Mouse (Mus musculus) lung, postnatal 4 days (tissue): ENCODE results near the gene Ncoa1.

ENCODE experiments used
- DNase-seq, 2 experiments: peaks; one replicate each; pipeline ENCODE4 v3.0.0; 2021

The Ncoa1 gene

GRCm38 (mm10) chr12:4476832-4477671, at the start of gene Ncoa1:
Gene Ncoa1 (minus strand): TSS chr12:4477182.
- DNase-seq = peak; percentile 85 to 89

DNA sequence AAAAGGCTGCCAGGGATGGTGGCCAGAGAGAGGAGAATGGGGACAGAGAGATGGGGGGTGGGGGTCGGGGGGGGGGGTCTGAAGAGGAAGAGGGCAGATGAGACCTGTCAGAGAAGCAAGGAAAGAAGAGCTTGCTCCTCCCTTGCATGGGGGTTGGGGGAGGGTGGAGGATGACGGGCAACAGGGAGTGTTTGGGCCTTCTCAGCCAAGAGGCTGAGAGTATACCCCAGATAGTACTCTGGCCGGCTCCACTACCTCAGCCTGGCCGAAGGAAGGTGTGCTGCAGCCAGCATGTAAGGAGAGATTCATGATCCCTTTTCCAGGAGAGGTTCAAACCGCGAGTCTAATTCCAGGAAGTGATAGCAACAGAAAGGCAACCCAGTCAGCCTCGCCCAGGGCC, 47.6 kb upstream of the Ncoa1 start:
- DNase-seq = no peak

DNA sequence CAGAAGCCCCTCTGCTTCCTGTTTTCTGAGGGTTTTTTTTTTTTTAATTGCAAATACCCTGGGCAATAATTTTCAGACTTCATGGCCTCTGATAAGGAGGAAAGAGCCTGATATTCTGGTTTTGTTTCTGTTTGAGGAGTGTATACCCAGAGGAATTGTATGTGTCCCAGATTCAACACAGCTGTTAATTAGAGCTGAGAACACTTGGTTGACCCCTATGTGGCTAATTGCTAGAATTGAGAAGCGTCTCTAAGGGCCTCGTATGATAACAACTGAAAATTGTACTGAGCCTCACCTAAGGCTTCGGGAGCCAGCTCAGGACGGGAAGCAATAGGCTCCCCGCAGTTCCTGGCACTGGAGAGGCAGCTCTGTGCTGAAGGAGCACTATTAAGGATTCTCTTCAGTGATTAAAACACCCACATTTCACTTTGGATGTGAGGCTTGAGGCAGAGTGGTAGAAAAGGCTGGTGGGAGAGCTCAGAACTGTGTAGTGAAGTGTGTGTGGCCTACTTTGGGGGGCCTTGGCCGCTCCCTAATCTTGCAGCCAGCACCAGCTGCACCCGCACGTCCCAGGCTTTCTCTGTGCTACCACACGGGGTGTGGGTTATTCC, 46.8 kb upstream of the Ncoa1 start:
- DNase-seq = no peak

- peak; percentile 53 to 79 for DNase-seq
Measured at GRCm38 (mm10) chr12:4523208-4523607, 46.2 kb upstream of the Ncoa1 start.

- no peak for DNase-seq
Measured at GRCm38 (mm10) chr12:4518957-4519356, 42.0 kb upstream of the Ncoa1 start.

- no peak for DNase-seq
Measured at GRCm38 (mm10) chr12:4509591-4510061, 32.6 kb upstream of the Ncoa1 start.

DNA sequence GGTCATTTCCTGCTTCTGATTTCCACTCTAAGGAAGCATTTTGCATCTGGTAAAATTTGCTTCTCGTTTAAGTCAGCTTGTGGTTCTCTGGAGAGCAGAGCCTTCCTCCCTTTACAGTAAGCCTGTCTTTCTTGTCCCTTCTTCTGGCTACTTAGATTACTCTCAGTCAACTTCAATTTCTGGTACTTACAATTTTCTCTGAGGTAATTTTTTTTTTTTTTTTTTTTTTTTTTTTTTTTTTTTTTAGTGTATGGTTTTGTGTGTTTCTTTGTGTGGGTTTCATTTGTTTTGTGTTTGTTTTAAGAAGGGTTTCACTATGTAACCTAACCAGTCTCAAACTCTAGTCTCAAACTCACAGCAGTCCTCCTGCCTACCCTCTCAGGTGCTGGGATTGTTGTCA, 31.2 kb upstream of the Ncoa1 start:
- DNase-seq = no peak

GRCm38 (mm10) chr12:4507461-4507860, 30.5 kb upstream of the Ncoa1 start:
- DNase-seq = no peak

DNA sequence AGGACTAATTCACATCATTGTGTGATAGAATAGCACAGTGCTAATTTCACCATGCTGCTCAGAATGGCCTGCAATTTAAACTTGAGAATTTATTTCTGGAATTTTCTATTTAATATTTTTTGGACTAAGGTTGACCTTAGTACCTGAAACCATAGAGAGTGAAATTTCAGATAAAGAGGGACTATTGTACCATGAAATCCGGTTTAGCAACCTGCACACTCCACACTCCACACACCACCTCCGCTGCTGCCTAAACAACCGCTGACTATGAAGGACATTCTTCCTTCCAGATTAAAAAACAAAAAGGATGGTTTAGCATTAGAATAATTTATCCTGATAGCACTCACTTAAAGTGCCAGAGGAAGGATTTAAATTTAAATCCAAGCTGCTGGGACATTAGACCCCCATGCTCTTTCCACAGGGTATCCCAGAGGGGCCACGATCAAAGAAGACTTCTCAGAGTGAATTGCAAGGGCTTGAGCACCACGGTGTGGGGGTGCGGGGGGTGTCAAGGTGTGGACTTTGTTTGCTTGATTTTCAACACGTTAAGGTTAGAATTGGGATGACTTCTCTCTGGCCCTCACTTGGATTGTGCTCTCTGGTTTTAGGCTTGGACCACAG, 29.9 kb upstream of the Ncoa1 start:
- no peak for DNase-seq

DNA sequence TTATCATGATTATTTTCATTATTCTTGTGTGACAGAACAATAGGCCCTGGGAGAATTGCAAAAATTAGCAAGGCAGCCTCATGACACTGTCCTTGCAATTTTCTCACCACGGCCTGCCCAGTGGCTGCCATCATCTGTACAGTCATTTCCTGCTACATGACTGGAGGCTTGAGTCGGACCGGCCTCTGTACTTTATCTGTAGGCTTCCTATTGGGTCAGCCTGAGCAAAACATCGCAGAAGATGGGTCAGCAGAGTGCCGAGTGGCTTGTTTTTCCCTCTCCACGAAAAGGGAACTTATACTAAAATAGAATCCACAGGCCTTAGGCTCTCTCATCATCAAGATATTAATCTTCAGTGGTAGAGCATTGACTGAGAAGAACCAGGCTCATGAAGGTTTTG, 28.3 kb upstream of the Ncoa1 start:
- DNase-seq = no peak

- DNase-seq = no peak
Measured at GRCm38 (mm10) chr12:4503673-4504326, 26.8 kb upstream of the Ncoa1 start.

GRCm38 (mm10) chr12:4501916-4502315, 24.9 kb upstream of the Ncoa1 start:
- DNase-seq = no peak

DNA sequence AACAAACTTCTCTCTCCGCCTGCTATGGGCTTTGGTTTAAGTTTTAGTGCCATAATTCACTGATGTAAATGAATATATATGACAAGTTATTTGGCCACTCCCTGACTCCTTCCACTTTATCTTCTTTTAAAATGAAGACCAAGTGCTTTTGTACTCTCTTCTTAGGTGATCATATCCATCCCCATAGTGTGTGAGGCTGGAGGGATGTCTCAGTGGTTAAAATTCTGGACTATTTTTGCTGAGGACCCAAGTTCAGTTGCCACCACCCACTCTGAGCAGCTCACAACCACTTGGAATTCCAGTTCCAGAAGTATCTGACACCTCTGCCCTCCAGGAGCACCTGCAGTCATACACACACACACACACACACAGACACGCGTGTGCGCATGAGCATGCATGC, 23.5 kb upstream of the Ncoa1 start:
- no peak for DNase-seq

DNA sequence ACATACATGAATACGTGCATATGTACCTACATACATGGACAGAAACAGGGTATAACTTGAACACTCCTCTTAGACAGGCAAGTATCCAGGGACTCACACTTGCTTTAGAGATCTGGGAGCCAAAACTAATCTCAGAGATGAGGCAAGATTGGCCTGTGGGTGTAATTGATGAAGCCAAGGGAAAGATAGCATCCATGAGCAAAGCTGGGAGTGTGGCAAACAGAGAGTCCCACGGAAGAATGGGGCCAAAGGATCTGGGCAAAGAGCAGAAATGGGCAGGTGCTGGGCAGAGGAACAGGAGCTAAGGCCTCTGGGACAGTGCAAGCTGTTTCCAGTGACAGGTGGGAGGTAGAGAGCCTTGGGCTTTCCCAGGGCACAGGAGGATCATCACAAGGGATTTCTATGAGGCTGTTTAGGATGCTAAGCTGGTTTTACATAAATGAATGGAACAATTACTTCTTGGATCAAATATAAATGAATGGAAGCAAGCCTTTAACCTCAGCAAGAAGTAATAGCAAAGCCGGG, 22.7 kb upstream of the Ncoa1 start:
- DNase-seq = no peak

DNA sequence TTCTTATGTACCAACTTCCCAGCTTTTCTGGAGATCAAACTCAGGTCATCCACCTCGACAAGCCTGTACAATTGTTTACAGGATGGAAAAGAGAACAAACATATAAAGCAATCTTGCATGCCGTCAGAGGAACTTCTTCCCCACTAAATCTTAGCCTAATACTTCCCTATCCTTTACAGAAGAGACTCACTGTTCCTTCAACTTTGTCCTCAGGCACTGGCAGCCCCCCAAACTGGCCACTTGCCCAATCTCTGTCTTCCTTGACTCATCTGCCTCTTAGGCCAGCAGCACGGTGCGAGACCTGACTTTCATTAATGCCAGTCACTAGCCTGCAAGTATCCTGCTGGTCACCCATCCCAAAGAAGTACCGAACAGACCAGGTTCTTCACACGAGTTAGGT, 11.4 kb upstream of the Ncoa1 start:
- DNase-seq = peak; percentile 56 to 61

DNA sequence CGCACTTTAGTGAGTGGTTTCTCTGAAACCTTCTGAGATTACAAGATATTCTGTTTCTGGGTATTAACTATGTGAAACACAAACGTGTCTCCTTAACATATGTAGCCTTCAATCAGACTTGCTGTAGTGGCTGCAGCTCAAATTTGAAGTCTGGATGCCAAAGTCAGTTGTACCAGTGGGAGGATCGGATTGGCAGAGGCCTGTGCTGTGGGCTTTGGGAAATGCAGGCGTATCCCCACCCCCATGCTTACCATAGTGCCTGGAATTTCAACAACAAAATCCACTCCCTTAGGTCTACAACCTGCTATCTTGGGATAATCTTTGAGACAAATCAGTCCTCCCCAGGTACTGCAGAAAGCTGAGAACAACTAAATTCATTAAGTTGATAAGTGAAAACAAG, 6.4 kb upstream of the Ncoa1 start:
- no peak for DNase-seq

GRCm38 (mm10) chr12:4481687-4482086, 4.7 kb upstream of the Ncoa1 start:
- DNase-seq = peak in 1 of 2 experiments; percentile 24

GRCm38 (mm10) chr12:4480250-4480649, 3.3 kb upstream of the Ncoa1 start:
- no peak for DNase-seq

- no peak for DNase-seq
Measured at GRCm38 (mm10) chr12:4479171-4479881, 2.3 kb upstream of the Ncoa1 start.

DNA sequence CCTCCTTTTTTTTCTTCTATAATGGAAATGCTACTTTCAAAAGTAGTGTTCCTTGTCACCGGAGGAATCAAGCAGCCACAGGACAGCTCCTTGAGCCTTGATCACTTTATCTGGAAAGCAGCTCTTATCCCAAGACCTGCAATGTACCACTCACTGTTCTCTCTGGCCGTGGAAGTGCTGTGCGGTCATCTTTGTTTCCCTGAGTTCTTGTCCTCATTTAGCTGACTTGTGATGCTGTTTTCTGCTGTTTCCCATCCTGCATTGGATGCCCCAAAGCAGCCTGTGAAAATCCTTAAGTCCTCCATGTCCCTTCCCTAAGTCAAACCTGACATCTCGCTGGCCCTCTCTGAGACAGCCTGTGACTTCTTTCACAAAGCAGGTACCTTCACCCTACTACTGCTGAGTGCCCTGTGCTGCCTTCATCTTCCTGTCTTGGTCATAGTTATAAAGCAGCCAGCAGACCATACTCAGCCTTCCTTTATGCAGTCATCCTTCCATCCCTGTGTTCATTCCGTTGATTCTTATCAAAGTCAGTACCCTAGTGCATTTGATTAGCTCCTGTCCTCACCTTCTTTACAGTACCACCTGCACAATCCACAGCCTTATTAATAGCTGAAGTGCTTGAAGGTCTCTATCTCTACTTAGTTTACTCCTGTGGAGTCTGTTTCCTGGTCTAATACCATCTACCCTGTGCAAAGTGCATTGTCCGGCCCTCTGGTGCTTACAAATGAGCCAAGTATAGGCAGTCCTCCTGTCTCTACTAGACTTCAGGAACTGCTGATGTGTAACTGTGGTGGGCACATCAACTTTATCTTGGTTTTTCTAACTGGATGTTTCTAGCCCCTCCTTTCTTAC, 1.2 kb upstream of the Ncoa1 start:
- no peak for DNase-seq

DNA sequence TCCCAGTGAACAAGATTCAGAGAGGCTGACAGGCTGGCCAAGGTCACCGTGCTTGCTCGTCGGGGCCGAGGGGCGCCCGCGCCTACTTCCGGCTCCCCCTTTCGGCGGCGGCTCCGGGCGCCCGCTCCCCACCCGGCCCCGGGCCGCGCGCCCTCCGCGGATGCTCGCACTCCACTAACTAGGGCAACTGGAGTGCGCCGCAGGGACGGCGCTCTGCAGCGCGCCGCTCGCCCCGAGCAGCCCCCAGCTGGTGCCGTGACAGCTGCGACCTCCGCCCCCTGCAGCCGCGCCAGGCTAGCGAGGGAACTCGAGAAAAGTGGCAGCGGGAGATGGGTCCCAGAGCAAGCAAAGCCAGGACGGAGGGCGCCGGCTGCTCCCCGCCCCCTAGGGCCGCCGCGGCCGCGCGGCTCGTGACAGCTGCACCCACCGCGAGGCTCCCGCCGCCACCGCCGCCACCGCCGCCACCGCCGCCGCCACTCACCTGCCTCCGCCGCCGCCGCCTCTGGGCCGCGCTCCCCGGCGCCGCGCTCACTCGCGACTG, 621 bp downstream of the Ncoa1 start:
- DNase-seq = peak; percentile 67 to 80
